Mouse (Mus musculus) MEL (cell line): ENCODE measurements at regions not wholly inside any gene's neighbourhood (a gene's known extent, or its start where the extent isn't known, plus 50 kb on each side); places are given as distances from the start of the nearest gene placed in this dataset.

Source experiments
- CTCF ChIP-seq, 3 experiments: IDR thresholded peaks in 2 of 3; conservative IDR thresholded peaks in 1 of 3; 2 replicates each; pipeline ENCODE4 v1.5.1; 2011 to 2012; ENCODE audit warnings: low read length in 3 of 3, low read depth in 2 of 3, mild to moderate bottlenecking in 2 of 3, improper control_type of control experiment in 1 of 3, inconsistent platforms in 1 of 3, mixed read lengths in 1 of 3, moderate library complexity in 1 of 3; ENCODE audit not compliant: control insufficient read depth in 1 of 3, insufficient read depth in 1 of 3, poor library complexity in 1 of 3, severe bottlenecking in 1 of 3
- E2F4 ChIP-seq: IDR thresholded peaks from 2 replicates; pipeline ENCODE4 v1.6.1; 2011; ENCODE audit warnings: low read depth, low read length, improper control_type of control experiment, borderline replicate concordance
- EP300 ChIP-seq, 2 experiments: IDR thresholded peaks; 2 replicates each; pipeline ENCODE4 v1.6.1; 2011; ENCODE audit warnings: improper control_type of control experiment in 2 of 2, low read length in 2 of 2, low read depth in 1 of 2, mild to moderate bottlenecking in 1 of 2
- GATA1 ChIP-seq: IDR thresholded peaks from 2 replicates; pipeline ENCODE4 v1.6.1; 2011; ENCODE audit warnings: low read depth, low read length, improper control_type of control experiment
- MAFK ChIP-seq: IDR thresholded peaks from 2 replicates; pipeline ENCODE4 v1.6.1; 2011; ENCODE audit warnings: low read depth, mild to moderate bottlenecking, low read length, improper control_type of control experiment, borderline replicate concordance
- MAZ ChIP-seq: IDR thresholded peaks from 2 replicates; pipeline ENCODE4 v1.6.1; 2012; ENCODE audit warnings: low read depth, mild to moderate bottlenecking, inconsistent platforms, low read length, improper control_type of control experiment
- MXI1 ChIP-seq: IDR thresholded peaks from 2 replicates; pipeline ENCODE4 v1.6.1; 2011; ENCODE audit warnings: mild to moderate bottlenecking, low read depth, low read length, improper control_type of control experiment
- POLR2A ChIP-seq, 2 experiments: IDR thresholded peaks; 2 replicates each; pipeline ENCODE4 v1.6.1; 2011 to 2012; ENCODE audit warnings: low read length in 2 of 2, mild to moderate bottlenecking in 2 of 2, control low read depth in 1 of 2, improper control_type of control experiment in 1 of 2, low read depth in 1 of 2, moderate library complexity in 1 of 2; ENCODE audit not compliant: control insufficient read depth in 1 of 2, insufficient read depth in 1 of 2, poor library complexity in 1 of 2
- SIN3A ChIP-seq: IDR thresholded peaks from 2 replicates; pipeline ENCODE4 v1.6.1; 2012; ENCODE audit warnings: low read length, improper control_type of control experiment, inconsistent platforms
- TCF12 ChIP-seq: IDR thresholded peaks from 2 replicates; pipeline ENCODE4 v1.6.1; 2014; ENCODE audit warnings: low read depth, mild to moderate bottlenecking, inconsistent platforms, low read length, improper control_type of control experiment, moderate library complexity

- no peak for TF ChIP-seq CTCF (IDR thresholded peaks at IDR 0.05 in 2 of 3, conservative IDR thresholded peaks at IDR 0.05 in 1 of 3; ENCODE audit: control insufficient read depth in 1 of 3, insufficient read depth in 1 of 3, low read depth in 2 of 3, low read length in 3 of 3, poor library complexity in 1 of 3, severe bottlenecking in 1 of 3)
- no peak for TF ChIP-seq EP300 (IDR thresholded peaks at IDR 0.05; ENCODE audit: low read depth in 1 of 2, low read length in 2 of 2)
- TF ChIP-seq MAFK: no peak
- no peak for TF ChIP-seq GATA1
- no peak for TF ChIP-seq MXI1
- no peak for TF ChIP-seq MAZ
- TF ChIP-seq POLR2A (IDR thresholded peaks at IDR 0.05; ENCODE audit: control insufficient read depth in 1 of 2, insufficient read depth in 1 of 2, low read depth in 1 of 2, low read length in 2 of 2, poor library complexity in 1 of 2): no peak
- no peak for TF ChIP-seq E2F4
- no peak for TF ChIP-seq SIN3A
- TF ChIP-seq TCF12: no peak
Observed at GRCm38 (mm10) chr2:166426960-166427359, 271.5 kb upstream of the Sulf2 start.
